8 mouse cellular contexts compared by ENCODE assay signal in the genomic region with DNA sequence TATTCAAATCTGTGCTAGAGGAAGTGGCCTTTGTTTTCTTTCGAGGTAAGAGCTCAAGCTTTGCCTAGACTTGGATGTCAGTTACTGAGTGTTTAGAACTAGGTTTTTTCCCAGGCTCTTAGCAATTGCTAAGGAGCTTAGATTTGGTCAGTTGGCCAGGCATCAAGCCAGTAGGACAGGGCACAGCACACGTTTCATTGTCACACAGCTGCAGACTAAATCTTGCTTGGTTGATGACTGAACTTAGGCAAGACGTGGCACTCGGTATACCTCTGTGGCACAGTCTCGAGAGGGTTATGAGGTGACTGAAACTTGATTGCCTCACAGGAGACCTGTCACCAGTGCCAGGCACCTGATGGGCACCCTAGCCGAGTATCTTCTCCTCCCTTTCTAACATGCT.
"Had no signal": no experiment of that assay in that cellular context is flagged by ENCODE, and none has a peak within 500 bp of the region (broad histone marks: within the 10 kb centered on the region; RNA-seq: fewer than 3 reads in every experiment).

No protein-coding gene starts in this region.

- H3K27me3 ChIP-seq: limb, embryonic 13.5 days; midbrain, embryonic 12.5 days had no signal

- H3K9ac ChIP-seq: limb, embryonic 13.5 days; liver, embryonic 14.5 days; midbrain, embryonic 12.5 days had no signal

- H3K27ac ChIP-seq: limb, embryonic 13.5 days; liver, embryonic 14.5 days; midbrain, embryonic 12.5 days; stomach, postnatal 0 days had no signal

- H3K4me1 ChIP-seq: limb, embryonic 13.5 days; midbrain, embryonic 12.5 days had no signal

- H3K4me2 ChIP-seq: limb, embryonic 13.5 days; midbrain, embryonic 12.5 days had no signal

- DNase-seq: kidney, postnatal 14 days; left cerebral cortex, postnatal 4 days; lung, adult 18-20 months; thymus, postnatal 4 days had no signal

- H3K4me3 ChIP-seq: limb, embryonic 13.5 days; midbrain, embryonic 12.5 days had no signal

- H3K9me3 ChIP-seq: limb, embryonic 13.5 days; midbrain, embryonic 12.5 days had no signal
